Mouse (Mus musculus): ENCODE measurements at regions not wholly inside any gene's neighbourhood (a gene's known extent, or its start where the extent isn't known, plus 50 kb on each side); places are given as distances from the start of the nearest gene placed in this dataset.

GRCm38 (mm10) chr8:113183186-113183585, 452.2 kb upstream of the Mon1b start:
- no peak for DNase-seq

GRCm38 (mm10) chr8:113190537-113190936, 444.9 kb upstream of the Mon1b start:
- no peak for DNase-seq

- no peak for DNase-seq
Observed at GRCm38 (mm10) chr8:113191537-113191936, 443.9 kb upstream of the Mon1b start.

Measured in kidney, postnatal 4 days (tissue).